Comparison of ENCODE assay signal across 9 mouse cellular contexts in the genomic region with DNA sequence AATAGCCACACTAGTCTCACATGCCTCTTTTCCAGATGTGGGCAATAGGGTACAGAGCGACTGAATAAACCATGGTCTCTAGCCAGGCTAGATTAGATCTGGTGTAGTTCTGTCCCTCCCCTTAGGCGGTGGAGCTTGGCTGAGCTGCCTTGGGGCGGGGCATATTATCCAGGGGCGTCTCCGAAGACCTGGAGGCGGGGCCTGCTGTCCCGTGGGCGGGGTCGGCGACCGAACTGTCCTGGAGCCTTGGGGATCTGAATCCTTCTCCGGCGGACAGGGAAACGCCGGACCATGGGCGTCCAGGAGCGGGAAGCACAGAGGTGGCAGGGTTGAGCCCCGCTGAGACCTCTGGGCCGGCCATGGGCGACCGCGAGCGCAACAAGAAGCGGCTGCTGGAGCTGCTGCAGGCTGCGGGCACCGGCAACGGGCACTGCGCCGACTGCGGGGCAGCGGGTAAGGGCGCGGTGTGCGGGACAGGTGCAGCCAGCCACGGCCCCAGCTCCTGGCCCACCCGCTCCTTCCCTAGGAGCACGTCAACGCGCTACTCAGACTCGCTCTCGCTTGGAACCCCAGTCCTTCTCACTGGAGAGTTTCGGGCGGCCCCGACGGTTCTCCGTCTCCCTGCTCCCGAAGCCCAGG. TPM values are rescaled to one million over a fixed set of nuclear protein-coding genes. Genes with fewer than 3 reads are reported as not detected.
DNase-seq lines count a peak whose midpoint lies in the region; ATAC-seq lines count a peak whose summit lies in the region.
"Had no signal": no experiment of that assay in that cellular context is flagged by ENCODE, and none has a peak within 500 bp of the region (broad histone marks: within the 10 kb centered on the region; RNA-seq: fewer than 3 reads in every experiment).

Gene Adap2 (plus strand): TSS at position 249 of the 639 bp plus-strand sequence.

- H3K9me3 ChIP-seq in forebrain, embryonic 13.5 days (replicated peaks) = no peaks in the 10 kb centered on the region
- no peaks in the 10 kb centered on the region for H3K9me3 ChIP-seq in liver, embryonic 16.5 days (replicated peaks; ENCODE audit: control insufficient read depth, low read length)
- H3K9me3 ChIP-seq in neural tube, embryonic 12.5 days = no peaks in the 10 kb centered on the region
- H3K9me3 ChIP-seq in stomach, embryonic 16.5 days (replicated peaks; ENCODE audit: control insufficient read depth, low read length) = no peaks in the 10 kb centered on the region

- peaks cover 8% of the 10 kb centered on the region for H3K4me1 ChIP-seq in forebrain, embryonic 13.5 days
- H3K4me1 ChIP-seq in liver, embryonic 16.5 days (ENCODE audit: control insufficient read depth, low read depth, low read length) = peaks cover 13% of the 10 kb centered on the region
- peaks cover 6% of the 10 kb centered on the region; the same call in 1 of the 2 replicates for H3K4me1 ChIP-seq in neural tube, embryonic 12.5 days
- 0 out of 2 replicates have a peak, but pooled peaks cover 3% of the 10 kb centered on the region for H3K4me1 ChIP-seq in stomach, embryonic 16.5 days (ENCODE audit: control insufficient read depth, insufficient read depth, low read length)

- intact Hi-C loops in heart, postnatal 10 days (cut with DNase I) = no loop called here

- ATAC-seq in forebrain, embryonic 13.5 days = peak; percentile 78
- ATAC-seq in liver, embryonic 16.5 days (ENCODE audit: low read depth) = peak; percentile 93
- ATAC-seq in neural tube, embryonic 12.5 days (ENCODE audit: low FRiP score, low read depth) = peak; percentile 58; the same call in 1 of the 2 replicates
- peak; percentile 94 for ATAC-seq in stomach, embryonic 16.5 days (ENCODE audit: insufficient read depth, low FRiP score)

- peaks cover 47% of the 10 kb centered on the region for H3K27me3 ChIP-seq in forebrain, embryonic 13.5 days
- peaks cover 14% of the 10 kb centered on the region for H3K27me3 ChIP-seq in liver, embryonic 16.5 days (ENCODE audit: control insufficient read depth, insufficient read depth, low read depth, low read length)
- H3K27me3 ChIP-seq in neural tube, embryonic 12.5 days (replicated peaks) = peaks cover 36% of the 10 kb centered on the region
- H3K27me3 ChIP-seq in stomach, embryonic 16.5 days (ENCODE audit: control insufficient read depth, insufficient read depth, low read length) = peaks cover 7% of the 10 kb centered on the region

- DNase-seq in CD8-positive naive resting alpha-beta T cell, adult 2 months (ENCODE audit: low read depth in 2 of 2, low spot score in 2 of 2) = peak; percentile 71 to 85
- DNase-seq in cerebellum, adult 11-12 months = peak; percentile 40
- DNase-seq in heart, postnatal 10 days = peak; percentile 93 to 95
- peak; percentile 94 to 96 for DNase-seq in kidney, postnatal 4 days

- peak within 1 kb of the TSS; percentile 59 for H3K9ac ChIP-seq in forebrain, embryonic 13.5 days
- H3K9ac ChIP-seq in liver, embryonic 16.5 days (ENCODE audit: low read depth, low read length) = peak within 1 kb of the TSS; percentile 72
- peak within 1 kb of the TSS; percentile 53 for H3K9ac ChIP-seq in neural tube, embryonic 12.5 days
- H3K9ac ChIP-seq in stomach, embryonic 16.5 days (ENCODE audit: low read length) = peak within 1 kb of the TSS; percentile 75

- H3K4me3 ChIP-seq in forebrain, embryonic 13.5 days = peak within 1 kb of the TSS; percentile 48
- H3K4me3 ChIP-seq in liver, embryonic 16.5 days (ENCODE audit: low read depth, low read length) = peak within 1 kb of the TSS; percentile 72
- H3K4me3 ChIP-seq in neural tube, embryonic 12.5 days = peak within 1 kb of the TSS; percentile 50
- H3K4me3 ChIP-seq in stomach, embryonic 16.5 days (replicated peaks; ENCODE audit: low read length) = peak within 1 kb of the TSS; percentile 63

- peak within 1 kb of the TSS; percentile 72 for H3K4me2 ChIP-seq in forebrain, embryonic 13.5 days
- peak within 1 kb of the TSS; percentile 87 for H3K4me2 ChIP-seq in liver, embryonic 16.5 days (ENCODE audit: low read depth, low read length)
- H3K4me2 ChIP-seq in neural tube, embryonic 12.5 days (replicated peaks) = peak within 1 kb of the TSS; percentile 76
- peak within 1 kb of the TSS; percentile 86 for H3K4me2 ChIP-seq in stomach, embryonic 16.5 days (ENCODE audit: low read depth, low read length)

- H3K27ac ChIP-seq in forebrain, embryonic 13.5 days = no peak within 1 kb of the TSS
- H3K27ac ChIP-seq in liver, embryonic 16.5 days (ENCODE audit: low read length) = no peak within 1 kb of the TSS
- no peak within 1 kb of the TSS for H3K27ac ChIP-seq in neural tube, embryonic 12.5 days
- H3K27ac ChIP-seq in stomach, embryonic 16.5 days (ENCODE audit: low read length) = no peak within 1 kb of the TSS

- WGBS in forebrain, embryonic 13.5 days = 2% methylated on average over 47 of the region's 47 CpGs
- WGBS in liver, embryonic 16.5 days (ENCODE audit: insufficient replicate concordance) = 1% methylated on average over 46 of the region's 47 CpGs
- 3% methylated on average over 47 of the region's 47 CpGs for WGBS in neural tube, embryonic 12.5 days
- 1% methylated on average over 42 of the region's 47 CpGs for WGBS in stomach, embryonic 16.5 days

- H3K36me3 ChIP-seq in forebrain, embryonic 13.5 days (ENCODE audit: poor library complexity, severe bottlenecking) = no peaks in the 10 kb centered on the region
- no peaks in the 10 kb centered on the region for H3K36me3 ChIP-seq in liver, embryonic 16.5 days (ENCODE audit: control insufficient read depth, insufficient read depth)
- H3K36me3 ChIP-seq in neural tube, embryonic 12.5 days = no peaks in the 10 kb centered on the region
- H3K36me3 ChIP-seq in stomach, embryonic 16.5 days (ENCODE audit: control insufficient read depth, insufficient read depth, low read length) = no peaks in the 10 kb centered on the region

RNA-seq across cellular contexts. Expression of gene Adap2, which starts in this region (rescaled TPM):
- 1.8 and 2.2 TPM in 2 replicates for polyA plus RNA-seq in forebrain, embryonic 13.5 days (2015; fragmentation: Nextera tagmentation; extraction: Ambion mirVana)
- total RNA-seq in heart, postnatal 10 days (2021) = 10 to 100 TPM in 1 of 2 experiments, 1 to 10 TPM in 1; 8.8 to 18.4 TPM
- polyA plus RNA-seq in liver, embryonic 16.5 days (2015; fragmentation: Nextera tagmentation; extraction: Ambion mirVana) = 7.0 and 7.3 TPM in 2 replicates
- polyA plus RNA-seq in neural tube, embryonic 12.5 days (2016; fragmentation: Nextera tagmentation; extraction: Ambion mirVana) = 2.5 and 2.9 TPM in 2 replicates
- polyA plus RNA-seq in stomach, embryonic 16.5 days (2015; fragmentation: Nextera tagmentation; extraction: Ambion mirVana) = 4.4 and 5.6 TPM in 2 replicates
- total RNA-seq: MEL had no signal

Comparison
In these comparisons a context has a peak if more than half of its experiments do, and no peak if none do; other contexts are left out.
1. DNase-seq: peak in every context shown above with its lines; median percentile 95 in kidney, postnatal 4 days; 94 in heart, postnatal 10 days; 78 in CD8-positive naive resting alpha-beta T cell, adult 2 months; 40 in cerebellum, adult 11-12 months.